Mouse (Mus musculus) MEL (cell line): ENCODE results near the gene Col19a1. TPM values are rescaled to one million over a fixed set of nuclear protein-coding genes. Genes with fewer than 3 reads are reported as not detected.

Experiments
- DNase-seq: peaks from one replicate; pipeline ENCODE4 v3.0.0; 2011; ENCODE audit warnings: low read depth, low spot score
- H3K27ac ChIP-seq: 2 replicates; pipeline ENCODE4 v1.5.1; 2012; ENCODE audit warnings: low read depth, mild to moderate bottlenecking, control low read depth, low read length, moderate library complexity; ENCODE audit not compliant: control insufficient read depth
- H3K27me3 ChIP-seq, 2 experiments: fragments of 150-350 bp in 1 of 2; sonication (generic) in 1 of 2; 2 replicates each; pipeline ENCODE4 v1.6.1; 2012; ENCODE audit warnings: low read length in 2 of 2, mild to moderate bottlenecking in 2 of 2, improper control_type of control experiment in 1 of 2, moderate library complexity in 1 of 2; ENCODE audit not compliant: insufficient read depth in 2 of 2, control insufficient read depth in 1 of 2
- H3K36me3 ChIP-seq, 2 experiments: 2 replicates each; pipeline ENCODE4 v1.6.1; 2012 to 2014; ENCODE audit warnings: low read length in 2 of 2, improper control_type of control experiment in 1 of 2, inconsistent platforms in 1 of 2, mild to moderate bottlenecking in 1 of 2; ENCODE audit not compliant: insufficient read depth in 2 of 2, control insufficient read depth in 1 of 2
- H3K4me1 ChIP-seq, 2 experiments: fragments of 150-350 bp in 1 of 2; sonication (generic) in 1 of 2; 2 replicates each; pipeline ENCODE4 v1.6.1; 2012; ENCODE audit warnings: low read length in 2 of 2, improper control_type of control experiment in 1 of 2, mild to moderate bottlenecking in 1 of 2; ENCODE audit not compliant: insufficient read depth in 2 of 2, control insufficient read depth in 1 of 2
- H3K4me3 ChIP-seq, 2 experiments: fragments of 150-350 bp in 1 of 2; sonication (generic) in 1 of 2; 2 replicates each; pipeline ENCODE4 v1.5.1; 2012; ENCODE audit warnings: low read depth in 2 of 2, low read length in 2 of 2, mild to moderate bottlenecking in 2 of 2, moderate library complexity in 2 of 2, control low read depth in 1 of 2, improper control_type of control experiment in 1 of 2; ENCODE audit not compliant: control insufficient read depth in 1 of 2, insufficient read depth in 1 of 2
- H3K79me2 ChIP-seq: 2 replicates; pipeline ENCODE4 v1.6.1; 2012; ENCODE audit warnings: mild to moderate bottlenecking, low read length, moderate library complexity; ENCODE audit not compliant: control insufficient read depth, poor library complexity, insufficient read depth
- H3K9ac ChIP-seq: 2 replicates; pipeline ENCODE4 v1.6.1; 2012; ENCODE audit warnings: low read depth, mild to moderate bottlenecking, control low read depth, low read length, moderate library complexity; ENCODE audit not compliant: control insufficient read depth, poor library complexity, severe bottlenecking
- H3K9me3 ChIP-seq: fragments of 150-350 bp; sonication (generic); replicated peaks from 2 replicates; pipeline ENCODE4 v1.6.1; 2012; ENCODE audit warnings: mild to moderate bottlenecking, low read length, improper control_type of control experiment, moderate library complexity; ENCODE audit not compliant: insufficient read depth
- CHD1 ChIP-seq: IDR thresholded peaks from 2 replicates; pipeline ENCODE4 v1.6.1; 2012; ENCODE audit warnings: low read depth, mild to moderate bottlenecking, inconsistent platforms, low read length, improper control_type of control experiment
- CHD2 ChIP-seq: IDR thresholded peaks from 2 replicates; pipeline ENCODE4 v1.6.1; 2011; ENCODE audit warnings: low read length, improper control_type of control experiment
- ETS1 ChIP-seq: IDR thresholded peaks from 2 replicates; pipeline ENCODE4 v1.6.1; 2012; ENCODE audit warnings: low read depth, mild to moderate bottlenecking, inconsistent platforms, low read length, improper control_type of control experiment, moderate library complexity
- GABPA ChIP-seq: IDR thresholded peaks from 2 replicates; pipeline ENCODE4 v1.6.1; 2012; ENCODE audit warnings: low read depth, mild to moderate bottlenecking, inconsistent platforms, low read length, improper control_type of control experiment, moderate library complexity
- GATA1 ChIP-seq: IDR thresholded peaks from 2 replicates; pipeline ENCODE4 v1.6.1; 2011; ENCODE audit warnings: low read depth, low read length, improper control_type of control experiment
- HCFC1 ChIP-seq: IDR thresholded peaks from 2 replicates; pipeline ENCODE4 v1.6.1; 2012; ENCODE audit warnings: low read depth, mild to moderate bottlenecking, inconsistent platforms, low read length, improper control_type of control experiment, moderate library complexity
- MAX ChIP-seq: IDR thresholded peaks from 2 replicates; pipeline ENCODE4 v1.6.1; 2011; ENCODE audit warnings: low read length, improper control_type of control experiment
- MAZ ChIP-seq: IDR thresholded peaks from 2 replicates; pipeline ENCODE4 v1.6.1; 2012; ENCODE audit warnings: low read depth, mild to moderate bottlenecking, inconsistent platforms, low read length, improper control_type of control experiment
- MEF2A ChIP-seq: IDR thresholded peaks from 2 replicates; pipeline ENCODE4 v1.6.1; 2014; ENCODE audit warnings: low read depth, mild to moderate bottlenecking, inconsistent platforms, low read length, improper control_type of control experiment; ENCODE audit not compliant: poor library complexity, insufficient replicate concordance, severe bottlenecking; ENCODE audit errors: extremely low read depth
- MYB ChIP-seq: IDR thresholded peaks from 2 replicates; pipeline ENCODE4 v1.6.1; 2011; ENCODE audit warnings: mild to moderate bottlenecking, low read depth, low read length, improper control_type of control experiment
- MYC ChIP-seq: IDR thresholded peaks from 2 replicates; pipeline ENCODE4 v1.6.1; 2011; ENCODE audit warnings: low read depth, mild to moderate bottlenecking, low read length, improper control_type of control experiment, moderate library complexity
- POLR2AphosphoS5 ChIP-seq: IDR thresholded peaks from 2 replicates; pipeline ENCODE4 v1.6.1; 2012; ENCODE audit warnings: low read depth, borderline replicate concordance, mild to moderate bottlenecking, inconsistent platforms, low read length, moderate library complexity, mixed read lengths
- RAD21 ChIP-seq: IDR thresholded peaks from 2 replicates; pipeline ENCODE4 v1.6.1; 2011; ENCODE audit warnings: mild to moderate bottlenecking, low read depth, low read length, improper control_type of control experiment
- RCOR1 ChIP-seq: IDR thresholded peaks from 2 replicates; pipeline ENCODE4 v1.6.1; 2012; ENCODE audit warnings: low read depth, mild to moderate bottlenecking, inconsistent platforms, low read length, improper control_type of control experiment
- SIN3A ChIP-seq: IDR thresholded peaks from 2 replicates; pipeline ENCODE4 v1.6.1; 2012; ENCODE audit warnings: low read length, improper control_type of control experiment, inconsistent platforms
- SMC3 ChIP-seq: IDR thresholded peaks from 2 replicates; pipeline ENCODE4 v1.6.1; 2011; ENCODE audit warnings: low read depth, low read length, improper control_type of control experiment
- TAL1 ChIP-seq: IDR thresholded peaks from 2 replicates; pipeline ENCODE4 v1.6.1; 2012; ENCODE audit warnings: mild to moderate bottlenecking, inconsistent platforms, low read length, moderate library complexity, mixed read lengths
- TCF12 ChIP-seq: IDR thresholded peaks from 2 replicates; pipeline ENCODE4 v1.6.1; 2014; ENCODE audit warnings: low read depth, mild to moderate bottlenecking, inconsistent platforms, low read length, improper control_type of control experiment, moderate library complexity
- UBTF ChIP-seq: IDR thresholded peaks from 2 replicates; pipeline ENCODE4 v1.6.1; 2012; ENCODE audit warnings: low read depth, mild to moderate bottlenecking, inconsistent platforms, low read length, improper control_type of control experiment, moderate library complexity, borderline replicate concordance; ENCODE audit not compliant: insufficient read depth
- USF1 ChIP-seq: IDR thresholded peaks from 2 replicates; pipeline ENCODE4 v1.6.1; 2014; ENCODE audit warnings: low read depth, mild to moderate bottlenecking, inconsistent platforms, low read length, improper control_type of control experiment, moderate library complexity
- ZNF384 ChIP-seq: IDR thresholded peaks from 2 replicates; pipeline ENCODE4 v1.6.1; 2012; ENCODE audit warnings: low read depth, mild to moderate bottlenecking, inconsistent platforms, low read length, improper control_type of control experiment
- polyA plus RNA-seq, 2 experiments: library from polyadenylated mRNA; stranded (reverse) in 1 of 2; unstranded in 1 of 2; fragments of >175 nt in 1 of 2; fragments of >200 nt in 1 of 2; gene quantifications; 2 replicates each; pipeline versions ENCODE4 v1.2.1 to v1.2.4; 2012; ENCODE audit warnings: low replicate concordance in 2 of 2, low read depth in 1 of 2; ENCODE audit not compliant: insufficient read length in 2 of 2, insufficient read depth in 1 of 2, missing spikeins in 1 of 2
- total RNA-seq: library from RNA; depleted of rRNA; stranded (reverse); fragments of 300-350 nt; gene quantifications from 2 replicates; pipeline ENCODE4 v1.2.3, GENCODE M21; 2012

Col19a1 gene
- total and polyA plus RNA-seq, 3 experiments = not detected

DNA sequence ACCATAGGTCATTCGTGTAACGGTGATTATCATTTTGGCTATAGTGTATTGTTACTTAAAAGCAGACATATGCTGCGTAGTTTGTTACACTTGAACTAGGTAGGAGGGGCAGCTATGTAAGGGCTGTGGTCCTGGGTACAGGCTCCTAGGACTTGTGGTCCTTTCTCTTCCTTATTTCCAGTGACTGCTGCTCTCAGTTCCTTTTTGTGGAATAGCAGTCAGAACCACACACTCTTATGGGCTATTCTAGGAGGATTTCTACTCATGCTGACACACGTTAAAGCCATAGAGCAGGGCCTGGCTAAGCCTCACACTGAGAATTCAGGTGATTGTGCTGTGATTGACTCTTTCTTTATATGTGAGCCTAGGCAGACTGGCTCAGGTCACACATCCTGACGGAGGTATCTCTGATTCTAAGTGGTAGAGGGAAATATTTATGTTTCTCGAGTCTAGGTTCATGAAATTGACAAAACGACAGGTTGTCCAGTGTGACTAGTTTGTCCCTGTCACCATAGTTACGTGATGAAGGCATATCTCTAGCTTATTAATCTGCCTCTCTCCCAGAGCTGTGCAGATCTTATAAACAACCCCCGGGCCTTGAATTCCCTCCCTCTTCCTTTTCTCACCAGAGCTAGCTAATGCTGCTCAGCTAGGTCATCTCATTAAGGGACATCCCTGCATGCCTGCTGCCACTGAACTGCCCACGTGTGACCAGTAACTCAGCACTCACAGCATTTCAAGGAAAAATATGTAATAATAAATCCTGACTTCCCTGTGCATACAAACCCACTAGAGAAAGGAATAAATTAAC, 338.8 kb downstream of the Col19a1 start:
- H3K79me2 ChIP-seq = no peaks in the 10 kb centered on the region
- H3K27ac ChIP-seq = no peak overlapping the region
- DNase-seq = no peak
- no peaks in the 10 kb centered on the region for H3K4me1 ChIP-seq
- H3K36me3 ChIP-seq = no peaks in the 10 kb centered on the region
- no peaks in the 10 kb centered on the region for H3K27me3 ChIP-seq
- no peak overlapping the region for H3K9ac ChIP-seq
- H3K9me3 ChIP-seq = no peaks in the 10 kb centered on the region
- no peak overlapping the region for H3K4me3 ChIP-seq
- TF ChIP-seq MYC (no peak), SMC3 (no peak), RCOR1 (no peak), GATA1 (no peak), CHD1 (no peak), ETS1 (no peak), MAX (no peak), MEF2A (no peak), MAZ (no peak), GABPA (no peak), TCF12 (no peak), HCFC1 (no peak), USF1 (no peak), UBTF (no peak), SIN3A (no peak), POLR2AphosphoS5 (no peak), MYB (no peak)
- TF ChIP-seq, all 39 proteins: peak for 0

DNA sequence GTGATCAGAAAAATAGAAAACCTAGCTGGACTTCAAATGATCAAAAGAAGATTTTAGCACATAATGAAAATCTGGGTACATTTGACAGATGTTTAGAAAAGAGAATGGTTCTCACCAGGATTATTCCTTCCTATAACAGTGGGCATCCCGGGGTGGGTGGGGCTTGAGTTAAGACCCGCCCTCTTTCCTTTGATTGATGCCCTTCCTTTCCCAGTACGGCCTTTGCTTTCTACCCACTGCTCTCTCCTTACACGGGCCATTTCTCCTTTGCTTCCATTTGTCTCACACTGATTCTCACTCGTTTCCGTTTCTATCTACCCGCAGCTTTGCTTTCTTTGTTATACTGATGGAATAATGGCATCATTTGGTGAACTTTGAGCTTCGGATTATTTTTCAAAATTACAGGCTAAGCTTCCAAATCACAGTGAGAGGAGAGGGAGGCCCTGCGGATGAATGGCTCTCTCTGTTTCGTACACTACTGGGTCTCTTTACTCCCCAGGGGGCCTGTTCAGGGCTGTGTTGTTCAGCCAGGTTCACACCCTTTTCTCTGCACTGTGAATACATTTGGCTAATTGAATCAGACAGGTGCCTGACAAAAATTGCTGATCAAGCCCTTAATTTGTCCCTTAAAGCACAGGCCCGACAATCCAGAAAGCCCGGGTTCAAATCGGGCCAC, 341.4 kb downstream of the Col19a1 start:
- Histone ChIP-seq H3K36me3 (no peaks in the 10 kb centered on the region), H3K27me3 (no peaks in the 10 kb centered on the region; a peak in 1 of 4 replicates), H3K27ac (no peak overlapping the region), H3K9me3 (no peaks in the 10 kb centered on the region), H3K9ac (no peak overlapping the region), H3K4me1 (no peaks in the 10 kb centered on the region), H3K79me2 (no peaks in the 10 kb centered on the region), H3K4me3 (no peak overlapping the region)
- no peak for TF ChIP-seq MYC
- TF ChIP-seq ZNF384 = no peak
- no peak for TF ChIP-seq CHD1
- TF ChIP-seq CHD2 = no peak
- no peak for TF ChIP-seq RCOR1
- TF ChIP-seq TAL1 = no peak
- TF ChIP-seq RAD21 = no peak
- no peak for DNase-seq
